Mouse (Mus musculus) mammary gland, adult 2 months (tissue): Measurements from ENCODE around the gene Olfr917. TPM values are rescaled to one million over a fixed set of nuclear protein-coding genes. Genes with fewer than 3 reads are reported as not detected.

Source experiments
- polyA plus RNA-seq: library from polyadenylated mRNA; depleted of rRNA; stranded (reverse); fragments of >200 nt; gene quantifications from 2 replicates; pipeline ENCODE4 v1.2.3, GENCODE M21; 2012; ENCODE audit warnings: low replicate concordance; rRNA removed

The Olfr917 gene
- polyA plus RNA-seq = not detected in 2 replicates

GRCm38 (mm10) chr9:38665742-38666141 lies at the start of gene Olfr917:
Gene Olfr917 (minus strand): TSS chr9:38665842.

GRCm38 (mm10) chr9:38674501-38674900 lies 8.9 kb upstream of the Olfr917 start, which contains the start of gene Olfr918:
Gene Olfr918 (minus strand): TSS chr9:38674601.

GRCm38 (mm10) chr9:38659775-38660174 lies 5.9 kb downstream of the Olfr917 start, which contains the start of gene Olfr916:
Gene Olfr916 (minus strand): TSS chr9:38659875.

Other genes starting within 250 kb of the Olfr917 start
- gene Olfr901, start 236.4 kb downstream of the Olfr917 start, polyA plus RNA-seq = not detected in 2 replicates
- gene Olfr902, start 218.2 kb downstream of the Olfr917 start, polyA plus RNA-seq = not detected in 2 replicates
- not detected in 2 replicates for gene Olfr904, start 202.7 kb downstream of the Olfr917 start, polyA plus RNA-seq
- not detected in 2 replicates for gene Olfr905, start 194.7 kb downstream of the Olfr917 start, polyA plus RNA-seq
- not detected in 2 replicates for gene Olfr906, start 178.8 kb downstream of the Olfr917 start, polyA plus RNA-seq
- gene Olfr907, start 170.0 kb downstream of the Olfr917 start, polyA plus RNA-seq = not detected in 2 replicates
- gene Olfr911-ps1, start 144.3 kb downstream of the Olfr917 start, polyA plus RNA-seq = not detected in 2 replicates
- gene Olfr910, start 128.0 kb downstream of the Olfr917 start, polyA plus RNA-seq = not detected in 2 replicates
- not detected in 2 replicates for gene Olfr912, start 85.7 kb downstream of the Olfr917 start, polyA plus RNA-seq
- not detected in 2 replicates for gene Olfr913, start 73.1 kb downstream of the Olfr917 start, polyA plus RNA-seq
- not detected in 2 replicates for gene Olfr914, start 60.7 kb downstream of the Olfr917 start, polyA plus RNA-seq
- not detected in 2 replicates for gene Olfr916, start 6.0 kb downstream of the Olfr917 start, polyA plus RNA-seq
- not detected in 2 replicates for gene Olfr918, start 8.8 kb upstream of the Olfr917 start, polyA plus RNA-seq
- gene Olfr919, start 37.8 kb upstream of the Olfr917 start, polyA plus RNA-seq = not detected in 2 replicates
- gene Vwa5a, start 52.4 kb upstream of the Olfr917 start, polyA plus RNA-seq = 15.3 and 43.0 TPM in 2 replicates
- gene Olfr920, start 86.5 kb upstream of the Olfr917 start, polyA plus RNA-seq = 0.18 and 0.42 TPM in 2 replicates
- not detected in 2 replicates for gene Olfr921, start 107.2 kb upstream of the Olfr917 start, polyA plus RNA-seq
- gene Olfr922, start 148.8 kb upstream of the Olfr917 start, polyA plus RNA-seq = not detected in 2 replicates
- not detected in 2 replicates for gene Olfr923, start 160.7 kb upstream of the Olfr917 start, polyA plus RNA-seq
- gene Olfr924, start 178.6 kb upstream of the Olfr917 start, polyA plus RNA-seq = not detected in 2 replicates
- gene Olfr26, start 189.2 kb upstream of the Olfr917 start, polyA plus RNA-seq = not detected in 2 replicates
- gene Olfr926, start 211.3 kb upstream of the Olfr917 start, polyA plus RNA-seq = not detected in 2 replicates